Mouse (Mus musculus) testis, postnatal 14 days (tissue): Measurements from ENCODE around the gene Ccm2l.
A peak's percentile ranks its signal among the peaks of the same experiment; 100 is the strongest.

ENCODE experiments used
- DNase-seq: peaks from one replicate; pipeline ENCODE4 v3.0.0; 2021; ENCODE audit warnings: low spot score

Ccm2l gene

GRCm38 (mm10) chr2:153052700-153053351, 12.9 kb upstream of the Ccm2l start:
- DNase-seq = no peak

GRCm38 (mm10) chr2:153053896-153054295, 11.9 kb upstream of the Ccm2l start:
- DNase-seq = no peak

- no peak for DNase-seq
Measured at GRCm38 (mm10) chr2:153055270-153055920, 10.4 kb upstream of the Ccm2l start.

- DNase-seq = no peak
Measured at GRCm38 (mm10) chr2:153058365-153058764, 7.4 kb upstream of the Ccm2l start.

GRCm38 (mm10) chr2:153060216-153060615, 5.5 kb upstream of the Ccm2l start:
- peak; percentile 62 for DNase-seq

- no peak for DNase-seq
Measured at GRCm38 (mm10) chr2:153063394-153063793, 2.4 kb upstream of the Ccm2l start.

- DNase-seq = no peak
Measured at GRCm38 (mm10) chr2:153064190-153064970, 1.4 kb upstream of the Ccm2l start.

- no peak for DNase-seq
Measured at GRCm38 (mm10) chr2:153066991-153067390, 1.2 kb downstream of the Ccm2l start.

- DNase-seq = peak; percentile 72
Measured at GRCm38 (mm10) chr2:153070762-153071490, 5.2 kb downstream of the Ccm2l start.

- DNase-seq = peak; percentile 22
Measured at GRCm38 (mm10) chr2:153071491-153072184, 5.9 kb downstream of the Ccm2l start.

GRCm38 (mm10) chr2:153074651-153075050, 8.9 kb downstream of the Ccm2l start:
- DNase-seq = no peak

- no peak for DNase-seq
Measured at GRCm38 (mm10) chr2:153075961-153076360, 10.2 kb downstream of the Ccm2l start.

- DNase-seq = peak; percentile 77
Measured at GRCm38 (mm10) chr2:153080841-153081523, 15.2 kb downstream of the Ccm2l start.

- DNase-seq = no peak
Measured at GRCm38 (mm10) chr2:153081866-153082265, 16.1 kb downstream of the Ccm2l start.

GRCm38 (mm10) chr2:153083275-153083674, 17.5 kb downstream of the Ccm2l start:
- DNase-seq = no peak

- DNase-seq = no peak
Measured at GRCm38 (mm10) chr2:153083824-153084223, 18.1 kb downstream of the Ccm2l start.

- DNase-seq = no peak
Measured at GRCm38 (mm10) chr2:153084261-153084976, 18.7 kb downstream of the Ccm2l start.

- no peak for DNase-seq
Measured at GRCm38 (mm10) chr2:153085556-153085955, 19.8 kb downstream of the Ccm2l start.

- DNase-seq = no peak
Measured at GRCm38 (mm10) chr2:153086166-153086565, 20.4 kb downstream of the Ccm2l start.

- no peak for DNase-seq
Measured at GRCm38 (mm10) chr2:153087091-153087490, 21.3 kb downstream of the Ccm2l start.
